Mouse (Mus musculus) inflammation-experienced regulatory T-cells, adult 6 months (primary cell): ENCODE measurements around the gene Phf24. TPM values are rescaled to one million over a fixed set of nuclear protein-coding genes. Genes with fewer than 3 reads are reported as not detected.
A peak's percentile ranks its signal among the peaks of the same experiment; 100 is the strongest.
"Not testable (repeated sequence)": the region's sequence is repeated elsewhere in the genome, so short reads cannot be mapped to it uniquely, and the experiment has no call there.

Source experiments
- ATAC-seq: one replicate; pipeline ENCODE4 v1.8.0; 2017
- polyA plus RNA-seq, 3 experiments: library from polyadenylated mRNA; unstranded; fragments of 100-300 nt; shearing (Covaris generic); gene quantifications; one replicate each; pipeline ENCODE4 v1.2.1; 2017

Phf24 gene
- polyA plus RNA-seq, 3 experiments from 2014 or later = not detected

- ATAC-seq = no peak
Measured at GRCm38 (mm10) chr4:42951206-42952195, 35.0 kb downstream of the Phf24 start.

- ATAC-seq = no peak
Measured at GRCm38 (mm10) chr4:42952563-42952962, 36.1 kb downstream of the Phf24 start.

GRCm38 (mm10) chr4:42953435-42954094 lies 37.1 kb downstream of the Phf24 start:
- no peak for ATAC-seq

- ATAC-seq = no peak
Measured at GRCm38 (mm10) chr4:42954297-42954696, 37.8 kb downstream of the Phf24 start.

- ATAC-seq = no peak
Measured at GRCm38 (mm10) chr4:42955200-42955599, 38.7 kb downstream of the Phf24 start.

- ATAC-seq = no peak
Measured at GRCm38 (mm10) chr4:42956581-42956980, 40.1 kb downstream of the Phf24 start.

DNA sequence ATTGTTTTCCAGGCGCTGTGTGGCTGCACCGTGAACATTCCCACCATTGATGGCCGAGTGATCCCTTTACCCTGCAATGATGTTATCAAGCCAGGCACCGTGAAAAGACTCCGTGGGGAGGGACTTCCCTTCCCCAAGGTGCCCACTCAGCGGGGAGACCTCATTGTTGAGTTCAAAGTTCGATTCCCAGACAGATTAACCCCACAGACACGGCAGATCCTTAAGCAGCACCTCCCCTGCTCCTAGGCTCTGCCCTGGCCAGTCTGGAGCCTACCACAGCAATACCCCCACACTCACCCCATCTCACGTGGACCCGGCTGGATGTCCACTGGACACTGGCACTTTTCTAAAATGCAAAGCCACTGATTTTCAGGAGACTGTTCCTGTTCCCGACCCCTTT lies 40.8 kb downstream of the Phf24 start:
- no peak for ATAC-seq

- no peak for ATAC-seq
Measured at GRCm38 (mm10) chr4:42957979-42958378, 41.5 kb downstream of the Phf24 start.

- no peak for ATAC-seq
Measured at GRCm38 (mm10) chr4:42958942-42959341, 42.5 kb downstream of the Phf24 start.

- ATAC-seq = no peak
Measured at GRCm38 (mm10) chr4:42959382-42959781, 42.9 kb downstream of the Phf24 start.

GRCm38 (mm10) chr4:42961592-42961991 lies 45.1 kb downstream of the Phf24 start:
- ATAC-seq = peak; percentile 76

DNA sequence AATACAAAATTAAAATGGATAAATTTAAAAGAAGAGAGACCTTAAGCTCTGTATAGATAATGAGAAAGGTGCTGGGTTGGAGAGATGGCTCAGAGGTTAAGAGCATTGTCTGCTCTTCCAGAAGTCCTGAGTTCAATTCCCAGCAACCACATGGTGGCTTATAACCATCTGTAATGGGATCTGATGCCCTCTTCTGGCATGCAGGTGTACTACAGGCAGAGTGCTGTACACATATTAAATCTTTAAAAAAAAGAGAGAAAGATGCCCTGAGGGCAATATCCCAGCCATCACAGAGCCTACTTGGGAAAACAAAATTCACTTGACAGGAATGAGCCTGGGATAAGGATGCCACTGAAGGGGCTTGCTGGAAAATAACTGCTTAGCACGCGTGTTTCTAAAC lies 47.0 kb downstream of the Phf24 start:
- no peak for ATAC-seq

DNA sequence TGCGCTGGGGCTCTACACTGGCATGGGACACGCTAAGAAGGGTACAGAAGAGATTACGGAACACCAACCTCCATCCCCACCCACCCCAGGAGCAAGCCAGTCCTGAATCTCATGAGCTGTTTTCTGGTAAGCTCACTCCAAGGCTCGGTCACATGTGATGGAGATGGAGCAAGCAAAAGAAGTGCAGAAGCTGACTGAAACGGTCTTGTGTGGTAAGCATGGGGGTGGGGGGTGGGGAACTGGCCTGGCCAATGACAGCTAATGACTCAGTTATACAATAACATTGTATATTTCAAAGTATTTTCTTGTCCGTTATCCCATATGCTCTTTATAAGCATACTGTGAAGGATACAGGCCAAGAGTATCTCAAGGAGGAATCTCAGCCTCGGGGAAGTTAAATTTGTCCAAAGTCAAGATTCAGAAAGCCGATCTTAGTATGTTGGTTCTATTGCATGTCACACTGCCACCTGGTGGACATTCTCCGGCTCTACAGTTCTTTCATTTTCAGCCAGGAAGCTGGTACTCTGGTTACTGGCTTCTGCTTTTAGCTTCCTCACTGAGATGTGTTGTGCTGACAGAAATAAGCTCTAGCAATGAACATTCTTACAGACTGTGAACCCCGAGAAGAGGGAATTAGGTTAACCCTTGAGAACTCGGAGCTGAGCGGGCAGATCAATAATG lies 48.7 kb downstream of the Phf24 start:
- peak; percentile 87 for ATAC-seq

DNA sequence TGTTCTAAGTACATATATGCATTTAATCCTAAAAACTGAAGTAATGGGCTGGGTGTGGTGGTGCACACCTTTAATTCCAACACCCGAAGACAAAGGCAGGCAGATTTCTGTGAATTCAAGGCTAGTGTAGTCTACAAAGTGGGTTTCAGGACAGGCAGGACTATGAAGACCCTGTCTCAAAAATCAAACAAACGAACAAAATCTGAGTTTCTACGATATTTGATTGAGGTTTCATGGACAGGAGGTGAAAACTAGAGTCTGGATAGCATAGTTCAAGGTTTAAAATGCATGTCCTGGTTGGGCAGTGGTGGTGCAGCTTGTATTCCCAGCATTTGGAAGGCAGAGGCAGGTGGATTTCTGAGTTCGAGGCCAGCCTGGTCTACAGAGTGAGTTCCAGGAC lies 52.8 kb downstream of the Phf24 start, which contains the start of gene 1700022I11Rik:
1700022I11Rik (plus strand) TSS at position 301 of the 400 bp plus-strand sequence.
- no peak for ATAC-seq

DNA sequence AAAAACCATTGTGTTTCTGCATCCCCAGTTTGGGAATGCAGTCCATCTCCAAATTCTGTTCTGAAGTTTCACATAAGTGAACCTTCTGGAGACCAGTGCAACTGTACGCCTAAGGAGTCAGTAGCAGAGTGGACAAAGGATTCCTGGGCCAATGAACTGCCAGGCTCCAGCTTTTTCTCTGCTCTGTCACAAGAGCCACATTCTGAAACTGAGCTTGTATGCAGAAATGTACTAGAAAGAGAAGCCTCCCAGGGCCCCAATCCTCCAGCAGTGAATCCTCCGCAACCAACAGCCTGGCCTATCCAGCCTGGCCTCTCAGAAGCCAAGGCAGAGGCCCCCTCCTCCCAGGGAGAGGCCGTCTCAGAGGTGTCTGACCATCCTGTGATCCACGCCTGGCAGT lies 56.5 kb downstream of the Phf24 start:
- ATAC-seq = no peak

- ATAC-seq = no peak
Measured at GRCm38 (mm10) chr4:42973868-42974267, 57.4 kb downstream of the Phf24 start.

DNA sequence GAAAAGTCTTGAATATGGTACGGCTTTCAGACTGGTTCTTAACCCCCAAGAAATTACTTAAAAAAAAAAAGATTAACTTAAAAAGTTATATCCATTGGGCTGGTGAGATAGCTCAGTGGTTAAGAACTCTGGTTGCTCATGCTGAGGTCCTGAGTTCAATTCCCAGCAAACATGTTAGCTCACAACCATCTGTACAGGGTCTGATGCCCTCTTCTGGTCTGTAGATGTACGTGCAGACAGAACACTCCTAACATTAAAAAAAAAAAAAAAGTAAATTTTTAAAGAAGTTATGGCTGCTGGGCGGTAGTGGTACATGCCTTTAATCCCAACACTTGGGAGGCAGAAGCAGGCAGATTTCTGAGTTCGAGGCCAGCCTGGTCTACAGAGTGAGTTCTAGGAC lies 61.6 kb downstream of the Phf24 start:
- ATAC-seq = no peak

DNA sequence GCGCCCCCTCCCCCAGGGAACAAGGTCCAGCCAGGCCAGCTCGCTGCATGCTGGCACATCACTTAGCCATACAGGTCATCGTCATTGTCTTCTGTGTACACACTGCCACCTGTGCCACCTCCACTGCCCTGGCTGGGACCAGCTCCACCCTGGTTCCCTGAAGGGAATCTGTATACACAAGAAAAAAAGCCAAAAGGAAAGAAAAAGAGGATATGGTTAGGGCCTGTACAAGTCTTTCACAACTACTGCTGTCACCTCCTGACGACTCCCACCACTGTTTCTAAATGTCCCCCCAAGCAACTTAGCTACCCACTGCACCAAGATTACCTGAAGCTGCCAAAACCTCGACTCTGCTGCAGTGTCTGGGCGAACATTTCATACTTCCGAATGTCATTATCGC lies 64.0 kb downstream of the Phf24 start:
- ATAC-seq = not testable (repeated sequence)

- no peak for ATAC-seq
Measured at GRCm38 (mm10) chr4:42988296-42988695, 71.8 kb downstream of the Phf24 start.
